10 mouse cellular contexts compared by ENCODE assay signal in the genomic region with DNA sequence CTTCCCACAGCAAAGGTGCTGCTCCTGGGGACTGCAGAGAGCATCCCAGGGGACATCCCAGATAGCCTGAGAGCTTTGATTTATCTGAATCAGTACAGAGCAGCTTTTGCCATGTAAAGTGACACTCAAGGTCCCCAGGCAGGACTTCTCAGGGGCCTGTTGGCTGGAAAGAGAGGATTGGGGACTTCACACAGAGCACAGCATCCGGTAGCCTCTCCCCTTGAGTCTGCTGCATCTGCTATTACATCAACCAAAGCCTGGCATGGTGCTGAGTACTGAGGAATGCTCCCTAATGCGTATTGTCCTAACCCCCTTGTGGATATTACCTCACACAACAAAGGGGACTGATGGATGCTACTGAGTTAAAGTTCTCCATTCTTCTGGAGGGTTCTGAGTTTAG. TPM values are rescaled to one million over a fixed set of nuclear protein-coding genes. Genes with fewer than 3 reads are reported as not detected.
A peak's percentile ranks its signal among the peaks of the same experiment; 100 is the strongest.
DNase-seq lines count a peak whose midpoint lies in the region; ATAC-seq and TF ChIP-seq lines count a peak whose summit lies in the region.
"Had no signal": no experiment of that assay in that cellular context is flagged by ENCODE, and none has a peak within 500 bp of the region (broad histone marks: within the 10 kb centered on the region; RNA-seq: fewer than 3 reads in every experiment).

No protein-coding gene starts in this region.

- H3K36me3 ChIP-seq in forebrain, embryonic 10.5 days (replicated peaks) = no peaks in the 10 kb centered on the region
- H3K36me3 ChIP-seq in forebrain, embryonic 15.5 days = no peaks in the 10 kb centered on the region
- no peaks in the 10 kb centered on the region for H3K36me3 ChIP-seq in kidney, embryonic 14.5 days (ENCODE audit: control insufficient read depth, insufficient read depth, low read length)
- no peaks in the 10 kb centered on the region for H3K36me3 ChIP-seq in spleen, adult 2 months (ENCODE audit: control insufficient read depth, insufficient read depth, low read length)

- H3K9ac ChIP-seq in forebrain, embryonic 15.5 days (replicated peaks) = no peak overlapping the region
- no peak overlapping the region for H3K9ac ChIP-seq in kidney, embryonic 14.5 days (ENCODE audit: low read depth, low read length)

- H3K27me3 ChIP-seq in forebrain, embryonic 10.5 days (ENCODE audit: poor library complexity, severe bottlenecking) = peaks cover 27% of the 10 kb centered on the region
- no peaks in the 10 kb centered on the region; the same call in 1 of the 2 replicates for H3K27me3 ChIP-seq in forebrain, embryonic 15.5 days
- peaks cover 7% of the 10 kb centered on the region; the same call in 1 of the 2 replicates for H3K27me3 ChIP-seq in kidney, embryonic 14.5 days (ENCODE audit: control insufficient read depth, insufficient read depth, low read length)
- H3K27me3 ChIP-seq in spleen, adult 2 months (ENCODE audit: control insufficient read depth, insufficient read depth, low read length) = peaks cover 6% of the 10 kb centered on the region; the same call in 1 of the 2 replicates

- peaks cover 28% of the 10 kb centered on the region for H3K4me1 ChIP-seq in forebrain, embryonic 10.5 days
- H3K4me1 ChIP-seq in forebrain, embryonic 15.5 days = peaks cover 6% of the 10 kb centered on the region
- H3K4me1 ChIP-seq in kidney, embryonic 14.5 days (ENCODE audit: control insufficient read depth, insufficient read depth, low read length) = peaks cover 21% of the 10 kb centered on the region; the same call in 1 of the 2 replicates
- H3K4me1 ChIP-seq in spleen, adult 2 months (ENCODE audit: control insufficient read depth, insufficient read depth, insufficient read length) = no peaks in the 10 kb centered on the region

- no peak for TF ChIP-seq CTCF in spleen, adult 2 months (IDR thresholded peaks at IDR 0.05; ENCODE audit: extremely low read depth, insufficient read depth, insufficient read length, insufficient replicate concordance)

- ATAC-seq in forebrain, embryonic 15.5 days (replicated peaks) = no peak
- 0 out of 2 replicates have a peak, but pooled peaks have one; percentile 7 for ATAC-seq in kidney, embryonic 14.5 days (ENCODE audit: low FRiP score, low TSS enrichment)
- ATAC-seq: forebrain, embryonic 16.5 days had no signal

- DNase-seq in forebrain, embryonic 10.5 days (ENCODE audit: extremely low spot score, low spot score) = no peak
- no peak for DNase-seq in kidney, postnatal 10 days
- DNase-seq in spleen, adult 2 months (ENCODE audit: low read depth in 1 of 2, low spot score in 2 of 2) = no peak
- DNase-seq in spleen, postnatal 14 days (ENCODE audit: low spot score in 2 of 2) = no peak
- DNase-seq in adrenal gland, adult (ENCODE audit: inconsistent age in 2 of 2, low spot score in 1 of 2) = no peak
- no peak for DNase-seq in ovary, postnatal 14 days (ENCODE audit: low spot score)
- DNase-seq: cerebellum, adult 2 months had no signal

- no peaks in the 10 kb centered on the region for H3K9me3 ChIP-seq in forebrain, embryonic 10.5 days
- H3K9me3 ChIP-seq in forebrain, embryonic 15.5 days = no peaks in the 10 kb centered on the region
- H3K9me3 ChIP-seq in kidney, embryonic 14.5 days (ENCODE audit: control insufficient read depth, low read length) = no peaks in the 10 kb centered on the region

- H3K27ac ChIP-seq in forebrain, embryonic 10.5 days = peak overlapping the region; percentile 9; the same call in 1 of the 2 replicates
- H3K27ac ChIP-seq in forebrain, embryonic 15.5 days (replicated peaks) = no peak overlapping the region
- H3K27ac ChIP-seq in kidney, embryonic 14.5 days (ENCODE audit: low read depth, low read length) = peak overlapping the region; percentile 80; the same call in 1 of the 2 replicates
- peak overlapping the region; percentile 32; the same call in 1 of the 2 replicates for H3K27ac ChIP-seq in spleen, adult 2 months (ENCODE audit: insufficient read depth, low read length)

- WGBS in forebrain, embryonic 10.5 days = 38% methylated on average over 2 of the region's 2 CpGs
- WGBS in forebrain, embryonic 15.5 days = 43% methylated on average over 2 of the region's 2 CpGs
- 46% methylated on average over 2 of the region's 2 CpGs for WGBS in kidney, embryonic 14.5 days
- WGBS in spleen, adult 2 months = 68% methylated on average over 2 of the region's 2 CpGs

- H3K4me2 ChIP-seq in forebrain, embryonic 15.5 days (replicated peaks) = no peak overlapping the region
- no peak overlapping the region for H3K4me2 ChIP-seq in kidney, embryonic 14.5 days (replicated peaks; ENCODE audit: low read depth, low read length)

- TF ChIP-seq POLR2A in spleen, adult 2 months (IDR thresholded peaks at IDR 0.05; ENCODE audit: low read depth, low read length) = no peak

- H3K4me3 ChIP-seq in forebrain, embryonic 10.5 days = no peak overlapping the region
- no peak overlapping the region for H3K4me3 ChIP-seq in forebrain, embryonic 15.5 days
- no peak overlapping the region for H3K4me3 ChIP-seq in kidney, embryonic 14.5 days (ENCODE audit: low read length)
- H3K4me3 ChIP-seq in spleen, adult 2 months (ENCODE audit: extremely low read depth, insufficient read depth, insufficient read length) = no peak overlapping the region

RNA-seq across cellular contexts. Expression of gene Vstm4, which starts 5.1 kb away (rescaled TPM):
- polyA plus RNA-seq in forebrain, embryonic 10.5 days (2016; fragmentation: Nextera tagmentation; extraction: Ambion mirVana) = 1.5 and 2.1 TPM in 2 replicates
- 6.5 and 7.1 TPM in 2 replicates for polyA plus RNA-seq in forebrain, embryonic 15.5 days (2015; fragmentation: Nextera tagmentation; extraction: Ambion mirVana)
- polyA plus RNA-seq in kidney, embryonic 14.5 days (2014; fragmentation: Nextera tagmentation; extraction: Ambion mirVana) = 21.2 and 35.4 TPM in 2 replicates
- polyA plus RNA-seq in spleen, adult 2 months (2012; rRNA removed) = 4.1 and 4.3 TPM in 2 replicates

RNA-seq across cellular contexts. Expression of gene Fam170b, which starts 27.9 kb away (rescaled TPM):
- not detected in 2 replicates for polyA plus RNA-seq in forebrain, embryonic 10.5 days (2016; fragmentation: Nextera tagmentation; extraction: Ambion mirVana)
- not detected in 2 replicates for polyA plus RNA-seq in forebrain, embryonic 15.5 days (2015; fragmentation: Nextera tagmentation; extraction: Ambion mirVana)
- polyA plus RNA-seq in kidney, embryonic 14.5 days (2014; fragmentation: Nextera tagmentation; extraction: Ambion mirVana) = 0.14 TPM in 1 of 2 replicates, not detected in the other
- polyA plus RNA-seq in spleen, adult 2 months (2012; rRNA removed) = 0.05 TPM in 1 of 2 replicates, not detected in the other
- polyA plus RNA-seq: cerebellum, adult 2 months; forebrain, embryonic 16.5 days had no signal
